Mouse (Mus musculus): Measurements from ENCODE around the gene Fgfr2. TPM values are rescaled to one million over a fixed set of nuclear protein-coding genes. Genes with fewer than 3 reads are reported as not detected.

The Fgfr2 gene
- polyA plus RNA-seq, 1 experiment from 2014 or later = 24.1 TPM

DNA sequence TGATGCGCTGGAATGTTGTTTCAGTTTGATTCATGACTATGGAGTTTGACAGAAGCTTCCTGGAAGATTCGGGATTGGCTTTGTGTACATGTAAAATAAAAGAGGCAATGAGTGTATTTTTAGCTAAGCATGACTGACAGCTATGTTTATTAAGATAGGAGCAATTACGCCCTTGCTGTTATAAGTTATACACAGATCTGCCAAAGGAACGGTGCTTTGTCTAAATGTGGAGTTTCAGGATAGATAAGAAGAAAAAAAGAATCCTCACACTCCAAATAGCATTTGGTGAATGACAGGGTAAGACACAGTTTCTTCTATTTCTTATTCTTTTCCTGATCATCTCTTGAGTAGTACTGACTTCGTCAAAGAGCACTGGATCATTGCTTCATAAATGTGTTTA is 951.4 kb downstream of the Fgfr2 start:
- no peaks in the 10 kb centered on the region for H3K27me3 ChIP-seq (replicated peaks; ENCODE audit: control insufficient read depth, insufficient read depth, low read length)
- WGBS = 75% methylated on average over 5 of the region's 5 CpGs
- H3K9me3 ChIP-seq (ENCODE audit: control insufficient read depth, low read length) = no peaks in the 10 kb centered on the region
- peak overlapping the region; percentile 55; the same call in 1 of the 2 replicates for H3K27ac ChIP-seq (ENCODE audit: low read depth, low read length)
- no peak overlapping the region for H3K4me3 ChIP-seq (ENCODE audit: low read length)
- H3K36me3 ChIP-seq (ENCODE audit: control insufficient read depth, insufficient read depth, low read length) = no peaks in the 10 kb centered on the region
- H3K9ac ChIP-seq (ENCODE audit: low read depth, low read length) = no peak overlapping the region
- no peak for ATAC-seq
- peaks cover 2% of the 10 kb centered on the region; the same call in 1 of the 2 replicates for H3K4me1 ChIP-seq (ENCODE audit: control insufficient read depth, insufficient read depth, low read depth, low read length)
- H3K4me2 ChIP-seq (ENCODE audit: low read length) = no peak overlapping the region

DNA sequence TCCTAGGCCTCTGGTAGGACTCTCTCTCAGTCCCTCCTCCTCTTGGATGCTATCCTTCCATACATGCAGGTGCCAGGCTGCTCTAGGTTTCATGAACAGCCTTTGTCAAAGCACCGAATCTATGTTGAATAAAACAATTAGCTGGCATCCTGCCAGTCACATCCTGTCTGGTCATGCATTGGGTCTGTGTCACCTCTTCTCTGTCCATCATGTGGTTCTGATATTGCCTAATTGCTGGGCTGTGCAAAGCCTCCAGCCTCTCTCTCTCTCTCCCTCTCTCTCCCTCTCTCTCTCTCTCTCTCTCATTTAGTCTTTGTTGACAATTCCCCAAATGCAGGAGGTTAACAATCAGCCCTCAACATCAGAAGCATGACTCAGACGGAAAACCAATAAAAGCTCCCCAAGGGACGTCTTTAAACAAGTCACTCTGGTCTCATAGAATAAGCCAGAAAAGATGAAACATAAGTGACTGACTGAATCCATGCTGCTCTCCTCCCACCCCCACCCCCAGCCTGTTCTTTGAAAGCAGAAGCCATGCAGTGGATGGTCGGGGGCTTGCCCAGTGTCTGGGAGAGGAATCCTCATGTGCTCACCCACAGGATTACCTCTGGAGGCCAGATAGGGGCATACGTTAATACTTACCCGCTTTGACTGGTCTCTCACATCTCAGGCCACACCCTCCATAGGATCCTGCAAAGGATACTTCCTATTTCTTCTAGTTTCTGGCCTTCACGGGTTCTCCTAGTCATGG is 953.6 kb downstream of the Fgfr2 start:
- no peak overlapping the region for H3K27ac ChIP-seq (ENCODE audit: low read depth, low read length)
- no peak overlapping the region for H3K4me3 ChIP-seq (ENCODE audit: low read length)
- no peak overlapping the region for H3K9ac ChIP-seq (ENCODE audit: low read depth, low read length)
- no peak overlapping the region for H3K4me2 ChIP-seq (ENCODE audit: low read length)
- no peak for ATAC-seq
- no peaks in the 10 kb centered on the region; the same call in 1 of the 2 replicates for H3K27me3 ChIP-seq (replicated peaks; ENCODE audit: control insufficient read depth, insufficient read depth, low read length)
- H3K9me3 ChIP-seq (ENCODE audit: control insufficient read depth, low read length) = no peaks in the 10 kb centered on the region
- H3K36me3 ChIP-seq (ENCODE audit: control insufficient read depth, insufficient read depth, low read length) = no peaks in the 10 kb centered on the region
- WGBS = 47% methylated on average over 7 of the region's 7 CpGs
- H3K4me1 ChIP-seq (ENCODE audit: control insufficient read depth, insufficient read depth, low read depth, low read length) = peaks cover 2% of the 10 kb centered on the region; the same call in 1 of the 2 replicates

DNA sequence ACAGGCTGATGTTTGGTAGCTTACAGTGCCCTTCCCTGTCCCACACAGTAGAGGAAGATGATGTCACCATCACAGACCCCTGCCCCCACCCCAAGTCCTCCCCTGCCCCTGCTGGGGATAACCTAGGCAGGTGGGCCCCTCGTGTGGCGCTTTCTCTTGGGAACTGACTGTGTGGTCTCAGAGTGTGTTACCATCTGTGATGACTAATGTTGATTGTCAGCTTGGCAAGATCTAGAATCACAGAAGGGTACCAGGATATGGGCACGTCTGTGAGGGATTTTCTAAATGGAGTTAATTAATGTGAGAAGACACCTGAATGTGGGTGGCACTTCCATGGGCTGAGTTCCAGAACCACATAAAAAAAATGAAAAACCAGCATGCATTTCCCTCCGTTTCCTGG is 955.9 kb downstream of the Fgfr2 start:
- 69% methylated on average over 4 of the region's 4 CpGs for WGBS
- ATAC-seq = no peak
- H3K36me3 ChIP-seq (ENCODE audit: control insufficient read depth, insufficient read depth, low read length) = no peaks in the 10 kb centered on the region

DNA sequence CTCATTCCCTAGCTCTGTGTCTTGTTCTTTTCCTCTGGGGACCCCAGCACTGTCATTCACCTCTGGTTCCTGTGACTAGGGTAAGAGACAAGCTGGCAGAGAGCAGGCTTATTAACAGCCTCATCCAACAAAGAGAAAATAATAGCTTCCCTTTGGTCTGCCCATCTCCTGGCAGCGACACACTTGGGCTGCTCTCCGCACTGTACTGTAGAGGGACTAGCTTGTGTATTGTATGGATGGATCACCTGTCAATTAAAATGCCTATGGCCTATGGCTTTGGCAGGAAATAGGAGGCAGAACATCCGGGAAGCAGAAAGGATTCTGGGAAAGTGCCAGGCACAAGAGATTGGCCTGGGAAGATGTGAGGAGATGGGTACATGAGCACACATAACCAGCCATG is 960.9 kb downstream of the Fgfr2 start:
- peaks cover 3% of the 10 kb centered on the region for H3K4me1 ChIP-seq (ENCODE audit: control insufficient read depth, insufficient read depth, low read depth, low read length)
- WGBS = 55% methylated on average over 3 of the region's 3 CpGs
- H3K9me3 ChIP-seq (ENCODE audit: control insufficient read depth, low read length) = no peaks in the 10 kb centered on the region
- no peak overlapping the region for H3K9ac ChIP-seq (ENCODE audit: low read depth, low read length)
- H3K27ac ChIP-seq (ENCODE audit: low read depth, low read length) = no peak overlapping the region
- no peaks in the 10 kb centered on the region for H3K36me3 ChIP-seq (ENCODE audit: control insufficient read depth, insufficient read depth, low read length)
- H3K27me3 ChIP-seq (replicated peaks; ENCODE audit: control insufficient read depth, insufficient read depth, low read length) = no peaks in the 10 kb centered on the region; the same call in 1 of the 2 replicates
- H3K4me2 ChIP-seq (ENCODE audit: low read length) = no peak overlapping the region
- peak; percentile 34; the same call in 1 of the 2 replicates for ATAC-seq
- no peak overlapping the region for H3K4me3 ChIP-seq (ENCODE audit: low read length)

More for the DNA sequence above, 955.9 kb downstream of the Fgfr2 start:
- no peak overlapping the region for H3K27ac ChIP-seq (ENCODE audit: low read depth, low read length)
- no peak overlapping the region for H3K4me3 ChIP-seq (ENCODE audit: low read length)
- no peak overlapping the region for H3K4me2 ChIP-seq (ENCODE audit: low read length)
- H3K4me1 ChIP-seq (ENCODE audit: control insufficient read depth, insufficient read depth, low read depth, low read length) = no peaks in the 10 kb centered on the region; the same call in 1 of the 2 replicates
- no peak overlapping the region for H3K9ac ChIP-seq (ENCODE audit: low read depth, low read length)
- no peaks in the 10 kb centered on the region for H3K9me3 ChIP-seq (ENCODE audit: control insufficient read depth, low read length)
- no peaks in the 10 kb centered on the region; the same call in 1 of the 2 replicates for H3K27me3 ChIP-seq (replicated peaks; ENCODE audit: control insufficient read depth, insufficient read depth, low read length)

DNA sequence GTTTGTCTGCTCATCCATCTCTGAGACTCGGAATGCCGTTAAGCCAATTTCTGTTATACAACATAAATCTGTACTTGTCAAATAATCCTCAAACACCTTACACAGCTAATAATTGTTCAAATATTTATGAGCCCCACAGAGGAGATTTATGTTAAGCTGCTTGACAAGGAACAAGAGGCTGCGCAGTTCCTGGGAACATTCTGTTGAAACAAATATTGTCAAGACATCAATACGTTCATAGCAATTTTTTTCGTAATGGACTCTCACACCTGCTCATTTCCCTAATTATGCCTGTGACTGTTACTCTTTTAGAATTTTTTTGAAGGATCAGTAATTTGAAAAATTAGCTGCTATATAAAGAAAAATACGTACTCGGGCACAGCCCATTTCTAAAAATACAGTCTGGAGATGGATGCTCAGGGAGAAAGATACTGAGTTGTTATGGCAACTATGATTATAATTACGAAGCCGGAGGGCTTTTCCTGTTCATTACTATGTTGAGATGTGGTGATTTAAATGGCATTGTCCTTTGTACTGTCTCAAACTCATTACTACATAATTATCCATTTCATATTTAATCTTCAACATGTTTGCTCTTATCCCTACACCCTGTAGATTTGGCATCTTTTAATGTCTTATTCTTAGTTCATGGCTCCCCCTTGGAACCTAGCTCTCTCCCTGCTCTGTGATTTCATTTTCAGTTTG is 964.7 kb downstream of the Fgfr2 start:
- Histone ChIP-seq H3K27ac (ENCODE audit: low read depth, low read length) (peak overlapping the region; percentile 72), H3K36me3 (ENCODE audit: control insufficient read depth, insufficient read depth, low read length) (no peaks in the 10 kb centered on the region), H3K4me2 (ENCODE audit: low read length) (no peak overlapping the region), H3K9ac (ENCODE audit: low read depth, low read length) (no peak overlapping the region), H3K4me1 (ENCODE audit: control insufficient read depth, insufficient read depth, low read depth, low read length) (peaks cover 22% of the 10 kb centered on the region), H3K9me3 (ENCODE audit: control insufficient read depth, low read length) (no peaks in the 10 kb centered on the region), H3K4me3 (ENCODE audit: low read length) (no peak overlapping the region), H3K27me3 (replicated peaks; ENCODE audit: control insufficient read depth, insufficient read depth, low read length) (no peaks in the 10 kb centered on the region; the same call in 1 of the 2 replicates)
- WGBS = 59% methylated on average over 9 of the region's 9 CpGs
- peak; percentile 19 for ATAC-seq

DNA sequence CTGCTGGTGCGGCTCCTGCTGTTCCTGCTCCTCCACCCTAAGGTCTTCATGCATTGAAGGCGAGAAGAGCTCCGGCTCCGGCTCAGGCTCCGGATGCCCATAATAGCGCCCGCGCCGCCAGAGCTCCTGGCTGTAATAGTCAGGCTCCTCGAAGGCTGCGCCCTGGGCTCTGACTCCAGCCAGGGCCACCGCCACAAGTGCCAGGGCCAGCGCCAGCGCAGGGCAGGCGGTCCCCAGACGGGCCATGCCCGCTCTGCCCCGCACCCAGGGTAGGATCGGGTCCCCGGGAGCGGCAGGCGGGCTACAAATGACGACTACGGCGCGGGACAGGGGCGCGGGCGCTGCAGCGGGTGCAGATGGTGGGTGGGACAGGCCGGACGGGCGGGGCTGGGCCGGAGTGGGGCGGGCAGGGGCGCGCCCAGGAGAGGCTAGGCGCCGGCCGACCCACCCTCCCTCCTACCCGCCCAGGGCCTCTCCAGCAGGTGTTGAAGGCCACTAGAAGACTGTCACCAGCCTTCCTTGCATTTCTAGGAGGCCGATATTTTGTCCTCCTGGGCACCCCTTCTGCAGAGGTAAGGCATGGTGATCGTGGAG is 968.7 kb downstream of the Fgfr2 start, which contains the start of gene Cpxm2:
TSS of gene Cpxm2 (minus strand) at position 372 of the 594 bp plus-strand sequence.
- Histone ChIP-seq H3K27me3 (replicated peaks; ENCODE audit: control insufficient read depth, insufficient read depth, low read length) (no peaks in the 10 kb centered on the region; the same call in 1 of the 2 replicates), H3K4me1 (ENCODE audit: control insufficient read depth, insufficient read depth, low read depth, low read length) (peaks cover 22% of the 10 kb centered on the region), H3K9me3 (ENCODE audit: control insufficient read depth, low read length) (no peaks in the 10 kb centered on the region), H3K4me3 (ENCODE audit: low read length) (peak within 1 kb of the TSS; percentile 35), H3K36me3 (ENCODE audit: control insufficient read depth, insufficient read depth, low read length) (no peaks in the 10 kb centered on the region), H3K4me2 (ENCODE audit: low read length) (peak within 1 kb of the TSS; percentile 84), H3K27ac (ENCODE audit: low read depth, low read length) (peak within 1 kb of the TSS; percentile 31), H3K9ac (ENCODE audit: low read depth, low read length) (peak within 1 kb of the TSS; percentile 64)
- WGBS = 4% methylated on average over 39 of the region's 43 CpGs
- peak; percentile 35; the same call in 1 of the 2 replicates for ATAC-seq

DNA sequence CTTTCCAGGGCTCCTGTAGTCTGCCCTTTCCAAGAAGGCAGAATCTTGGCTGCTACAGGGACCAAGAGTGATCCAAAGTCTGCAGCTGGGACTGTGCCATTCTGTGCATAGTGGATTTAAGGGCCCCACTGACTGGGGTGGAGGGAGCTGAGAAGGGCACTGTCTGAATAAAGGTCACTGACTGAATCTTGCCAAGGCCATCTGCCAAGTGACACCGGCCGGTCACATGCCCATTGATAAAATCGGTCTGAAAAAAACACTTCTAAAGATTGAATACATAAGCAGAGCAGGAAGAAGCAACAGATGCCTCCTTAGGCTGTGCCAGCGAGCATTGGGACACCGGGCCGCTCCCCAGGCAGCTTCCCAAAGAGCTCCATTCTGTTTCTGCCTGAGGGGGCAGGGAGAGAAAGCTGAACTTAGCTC is 969.4 kb downstream of the Fgfr2 start:
- 12% methylated on average over 6 of the region's 6 CpGs for WGBS
- ATAC-seq = peak; percentile 90
- H3K9ac ChIP-seq (ENCODE audit: low read depth, low read length) = no peak overlapping the region

DNA sequence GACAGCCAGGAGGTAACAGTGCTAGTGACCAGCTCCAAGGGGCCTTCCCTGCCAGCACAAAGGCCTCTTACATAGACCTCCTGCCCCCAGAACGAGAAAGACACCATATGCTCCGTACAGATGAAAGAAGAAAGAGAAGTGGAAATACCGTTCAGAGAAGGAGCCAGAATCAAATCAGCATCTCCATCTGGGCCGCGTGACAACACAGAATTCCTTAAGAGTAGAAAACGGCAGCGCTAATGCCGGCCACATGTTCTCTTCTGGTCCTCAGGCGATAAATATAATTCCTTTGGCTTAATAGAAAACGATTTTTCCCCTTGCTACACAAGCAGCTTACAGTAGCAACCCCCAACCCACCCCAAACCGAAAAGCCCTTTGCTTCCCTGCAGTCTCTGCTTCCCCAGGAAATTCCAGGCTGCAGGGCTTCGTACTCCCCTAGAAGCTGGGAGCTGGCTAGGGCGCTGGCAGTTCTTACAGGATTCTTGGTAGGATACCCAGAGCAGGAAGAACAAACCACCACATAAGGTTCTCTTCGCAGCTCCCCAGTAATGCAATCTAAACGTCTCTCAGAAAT is 977.8 kb downstream of the Fgfr2 start:
- Histone ChIP-seq H3K27me3 (replicated peaks; ENCODE audit: control insufficient read depth, insufficient read depth, low read length) (no peaks in the 10 kb centered on the region), H3K27ac (ENCODE audit: low read depth, low read length) (no peak overlapping the region), H3K9me3 (ENCODE audit: control insufficient read depth, low read length) (no peaks in the 10 kb centered on the region), H3K4me3 (ENCODE audit: low read length) (no peak overlapping the region), H3K4me1 (ENCODE audit: control insufficient read depth, insufficient read depth, low read depth, low read length) (no peaks in the 10 kb centered on the region), H3K4me2 (ENCODE audit: low read length) (no peak overlapping the region), H3K9ac (ENCODE audit: low read depth, low read length) (no peak overlapping the region), H3K36me3 (ENCODE audit: control insufficient read depth, insufficient read depth, low read length) (no peaks in the 10 kb centered on the region)
- WGBS = 67% methylated on average over 15 of the region's 15 CpGs
- ATAC-seq = no peak

More for the DNA sequence above, 969.4 kb downstream of the Fgfr2 start:
- Histone ChIP-seq H3K36me3 (ENCODE audit: control insufficient read depth, insufficient read depth, low read length) (no peaks in the 10 kb centered on the region), H3K27ac (ENCODE audit: low read depth, low read length) (no peak overlapping the region; the same call in 1 of the 2 replicates), H3K4me3 (ENCODE audit: low read length) (no peak overlapping the region), H3K4me1 (ENCODE audit: control insufficient read depth, insufficient read depth, low read depth, low read length) (peaks cover 22% of the 10 kb centered on the region), H3K4me2 (ENCODE audit: low read length) (peak overlapping the region; percentile 84), H3K27me3 (replicated peaks; ENCODE audit: control insufficient read depth, insufficient read depth, low read length) (no peaks in the 10 kb centered on the region; the same call in 1 of the 2 replicates), H3K9me3 (ENCODE audit: control insufficient read depth, low read length) (no peaks in the 10 kb centered on the region)
